Mouse (Mus musculus) liver (tissue): Measurements from ENCODE around the gene Sh3glb2.

ENCODE experiments used
- DNase-seq: peaks from one replicate; pipeline ENCODE4 v3.0.0-alpha.2; 2020; ENCODE audit warnings: mixed read lengths

Sh3glb2 gene

GRCm38 (mm10) chr2:30337179-30337578, 22.0 kb downstream of the Sh3glb2 start:
- DNase-seq, result no peak

GRCm38 (mm10) chr2:30336174-30336915, 22.8 kb downstream of the Sh3glb2 start:
- DNase-seq, result no peak

- no peak for DNase-seq
Observed at GRCm38 (mm10) chr2:30335324-30335723, 23.8 kb downstream of the Sh3glb2 start.

- no peak for DNase-seq
Observed at GRCm38 (mm10) chr2:30328791-30329190, 30.3 kb downstream of the Sh3glb2 start.

GRCm38 (mm10) chr2:30327276-30327675, 31.9 kb downstream of the Sh3glb2 start:
- DNase-seq, result no peak

- no peak for DNase-seq
Observed at GRCm38 (mm10) chr2:30325296-30325695, 33.8 kb downstream of the Sh3glb2 start.

GRCm38 (mm10) chr2:30323111-30323510, 36.0 kb downstream of the Sh3glb2 start:
- no peak for DNase-seq

- DNase-seq, result no peak
Observed at GRCm38 (mm10) chr2:30319260-30319659, 39.9 kb downstream of the Sh3glb2 start.

GRCm38 (mm10) chr2:30316955-30317354, 42.2 kb downstream of the Sh3glb2 start:
- no peak for DNase-seq

- no peak for DNase-seq
Observed at GRCm38 (mm10) chr2:30316136-30316535, 43.0 kb downstream of the Sh3glb2 start.

GRCm38 (mm10) chr2:30311481-30311880, 47.7 kb downstream of the Sh3glb2 start:
- DNase-seq, result no peak

- DNase-seq, result no peak
Observed at GRCm38 (mm10) chr2:30309351-30309750, 49.8 kb downstream of the Sh3glb2 start.

- DNase-seq, result no peak
Observed at GRCm38 (mm10) chr2:30306087-30306486, 53.0 kb downstream of the Sh3glb2 start.

- no peak for DNase-seq
Observed at GRCm38 (mm10) chr2:30299966-30300365, 59.2 kb downstream of the Sh3glb2 start.

GRCm38 (mm10) chr2:30299525-30299924, 59.6 kb downstream of the Sh3glb2 start:
- DNase-seq, result no peak
